Mouse (Mus musculus): ENCODE measurements around the gene Thap4. TPM values are rescaled to one million over a fixed set of nuclear protein-coding genes. Genes with fewer than 3 reads are reported as not detected.

Gene Thap4
- total RNA-seq, 2 experiments from 2014 or later, result 14.1 to 30.6 TPM

DNA sequence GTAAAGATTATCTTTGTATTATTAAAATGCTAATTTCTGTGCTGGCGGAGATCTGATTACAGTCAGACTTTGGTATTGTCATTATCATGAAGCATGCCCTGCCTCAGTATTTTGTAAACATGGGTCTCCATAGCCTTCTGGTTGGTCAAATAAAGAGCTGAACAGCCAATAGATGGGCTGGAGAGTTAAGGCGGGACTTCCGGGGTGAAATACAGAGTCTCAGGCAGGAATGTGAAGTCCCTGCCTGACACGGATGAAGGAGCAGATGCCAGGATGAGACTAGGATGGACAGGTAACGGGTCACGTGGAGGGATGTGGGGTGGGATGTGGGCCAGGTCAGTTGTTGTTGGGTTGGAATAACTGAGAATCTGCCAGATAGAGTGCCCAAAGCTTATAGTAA lies 3.4 kb downstream of the Thap4 start, which contains the start of gene Atg4b:
Gene Atg4b (plus strand): TSS at position 211 of the 400 bp plus-strand sequence.
- ATAC-seq (replicated peaks; ENCODE audit: low FRiP score, poor library complexity, severe bottlenecking), result no peak

DNA sequence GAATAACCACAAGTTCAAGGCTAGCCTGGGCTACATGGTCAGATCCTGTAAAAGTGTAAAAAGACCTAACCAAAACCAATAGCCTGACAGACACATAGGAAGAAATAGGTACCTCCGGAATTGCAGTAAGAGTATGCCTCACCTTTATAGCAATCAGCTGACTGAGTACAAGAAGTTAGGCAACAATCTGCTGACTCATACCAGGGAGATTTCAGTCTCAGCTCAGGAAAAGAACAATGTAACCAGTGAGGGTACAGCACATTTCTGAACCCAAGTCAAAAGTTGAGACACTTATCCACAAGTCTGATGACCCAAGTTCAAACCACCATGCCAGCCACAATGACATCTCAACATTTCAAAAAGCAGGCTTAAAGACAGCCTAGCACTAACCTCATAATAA lies 6.1 kb downstream of the Thap4 start:
- ATAC-seq (replicated peaks; ENCODE audit: low FRiP score, poor library complexity, severe bottlenecking), result no peak

DNA sequence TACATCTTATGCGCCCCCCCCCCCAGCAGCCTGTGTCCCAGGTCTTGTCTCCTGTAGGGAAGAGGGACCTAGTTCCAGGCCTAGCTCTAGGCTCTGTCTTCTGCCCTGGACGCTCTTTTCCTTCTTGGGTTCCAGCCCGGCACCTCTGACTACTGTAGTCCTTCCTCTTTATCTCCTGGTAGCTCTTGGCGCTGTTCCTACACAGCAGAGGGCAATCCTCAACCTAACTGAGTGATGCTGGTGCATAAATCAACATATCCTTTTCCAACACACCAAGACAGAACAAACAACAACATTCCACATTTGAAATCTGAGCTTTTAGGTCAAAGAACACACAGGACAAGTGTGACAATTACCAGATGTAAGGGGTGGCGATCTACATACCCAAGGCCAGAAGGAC lies 8.5 kb downstream of the Thap4 start:
- ATAC-seq (replicated peaks; ENCODE audit: low FRiP score, poor library complexity, severe bottlenecking), result no peak

DNA sequence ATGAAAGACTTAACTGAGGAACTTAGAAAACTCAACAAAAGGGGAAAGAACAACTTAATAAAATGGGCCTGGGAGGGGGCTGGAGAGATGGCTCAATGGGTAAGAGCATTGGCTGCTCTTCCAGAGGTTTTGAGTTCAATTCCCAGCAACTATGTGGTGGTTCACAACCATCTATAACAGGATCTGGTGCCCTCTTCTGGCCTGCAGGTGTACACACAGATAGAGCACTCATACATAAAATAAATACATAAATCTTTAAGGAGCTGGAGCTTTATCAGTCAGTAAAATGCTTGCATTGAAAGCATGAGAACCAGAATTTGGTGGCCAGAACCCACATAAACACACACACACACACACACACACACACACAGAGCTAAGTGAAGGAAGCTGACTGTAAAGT lies 11.8 kb downstream of the Thap4 start:
- ATAC-seq (replicated peaks; ENCODE audit: low FRiP score, poor library complexity, severe bottlenecking), result peak; percentile 55; the same call in 1 of the 2 replicates

- ATAC-seq (replicated peaks; ENCODE audit: low FRiP score, poor library complexity, severe bottlenecking), result no peak
Measured at GRCm38 (mm10) chr1:93741987-93742386, 12.7 kb downstream of the Thap4 start.

- no peak for ATAC-seq (replicated peaks; ENCODE audit: low FRiP score, poor library complexity, severe bottlenecking)
Measured at GRCm38 (mm10) chr1:93740671-93741070, 14.0 kb downstream of the Thap4 start.

GRCm38 (mm10) chr1:93737711-93738110 lies 17.0 kb downstream of the Thap4 start:
- ATAC-seq (replicated peaks; ENCODE audit: low FRiP score, poor library complexity, severe bottlenecking), result no peak

DNA sequence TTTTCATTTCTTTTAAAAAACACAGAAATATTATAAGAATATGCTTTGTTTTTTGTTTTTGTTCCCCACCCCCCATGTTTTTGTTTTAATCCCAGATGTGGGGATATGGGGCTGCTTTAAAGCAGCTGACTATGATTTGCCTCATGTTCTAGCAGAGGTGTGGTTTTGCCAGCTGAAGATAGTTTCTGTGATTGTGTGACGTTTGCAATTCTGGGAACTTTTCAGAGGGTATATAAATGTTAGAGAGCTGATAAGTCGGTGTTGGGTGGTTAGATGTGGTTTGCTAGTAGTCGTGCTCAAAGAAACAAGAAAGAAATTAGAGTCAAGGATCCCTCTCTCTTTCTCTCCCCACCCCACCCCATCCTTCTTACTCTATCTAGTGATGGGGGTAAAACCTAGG lies 18.8 kb downstream of the Thap4 start:
- ATAC-seq (replicated peaks; ENCODE audit: low FRiP score, poor library complexity, severe bottlenecking), result no peak

DNA sequence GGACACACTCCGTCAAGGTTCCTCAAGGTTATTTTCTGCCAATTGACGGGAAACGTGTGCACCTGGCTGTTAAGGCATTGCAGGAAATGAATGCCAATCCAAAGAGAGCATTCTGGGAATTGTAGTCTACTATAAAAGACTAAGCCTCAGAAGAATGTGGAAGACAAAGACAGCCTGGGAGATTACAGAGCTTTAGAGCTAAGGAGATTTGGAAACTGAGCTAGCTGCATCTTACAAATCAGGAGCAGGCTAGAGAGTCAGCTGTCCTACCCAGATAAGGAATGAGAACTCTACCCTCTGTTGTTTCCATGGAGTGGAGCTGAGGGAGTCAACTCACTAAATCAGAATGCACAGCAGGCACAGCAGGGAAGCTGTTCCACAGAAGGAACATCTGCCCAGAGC lies 22.8 kb downstream of the Thap4 start:
- no peak for ATAC-seq (replicated peaks; ENCODE audit: low FRiP score, poor library complexity, severe bottlenecking)

GRCm38 (mm10) chr1:93731103-93731502 lies 23.6 kb downstream of the Thap4 start:
- no peak for ATAC-seq (replicated peaks; ENCODE audit: low FRiP score, poor library complexity, severe bottlenecking)

DNA sequence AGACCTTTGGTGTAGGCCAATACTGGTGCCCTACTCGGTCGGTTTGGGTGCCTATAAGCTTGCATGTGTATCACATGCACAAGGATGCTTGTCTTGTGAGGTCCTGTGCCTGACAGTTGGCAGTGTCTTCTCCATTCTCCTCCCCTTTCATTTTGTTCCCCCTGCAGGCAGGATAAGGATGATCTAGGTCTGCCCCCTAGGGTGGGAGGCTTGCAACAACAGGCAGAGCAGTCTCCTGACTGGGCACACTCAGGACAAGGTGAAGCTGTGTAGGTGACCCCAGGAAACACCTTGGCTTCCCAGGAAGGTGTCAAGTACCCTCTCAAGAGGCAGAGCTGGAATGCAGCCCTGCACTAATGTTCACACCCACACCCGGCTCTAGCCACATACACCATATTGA lies 27.7 kb downstream of the Thap4 start:
- ATAC-seq (replicated peaks; ENCODE audit: low FRiP score, poor library complexity, severe bottlenecking), result peak; percentile 70

- no peak for ATAC-seq (replicated peaks; ENCODE audit: low FRiP score, poor library complexity, severe bottlenecking)
Measured at GRCm38 (mm10) chr1:93726116-93726515, 28.5 kb downstream of the Thap4 start.

- ATAC-seq (replicated peaks; ENCODE audit: low FRiP score, poor library complexity, severe bottlenecking), result no peak
Measured at GRCm38 (mm10) chr1:93725665-93726064, 29.0 kb downstream of the Thap4 start.

- ATAC-seq (replicated peaks; ENCODE audit: low FRiP score, poor library complexity, severe bottlenecking), result no peak
Measured at GRCm38 (mm10) chr1:93724623-93725022, 30.0 kb downstream of the Thap4 start.

DNA sequence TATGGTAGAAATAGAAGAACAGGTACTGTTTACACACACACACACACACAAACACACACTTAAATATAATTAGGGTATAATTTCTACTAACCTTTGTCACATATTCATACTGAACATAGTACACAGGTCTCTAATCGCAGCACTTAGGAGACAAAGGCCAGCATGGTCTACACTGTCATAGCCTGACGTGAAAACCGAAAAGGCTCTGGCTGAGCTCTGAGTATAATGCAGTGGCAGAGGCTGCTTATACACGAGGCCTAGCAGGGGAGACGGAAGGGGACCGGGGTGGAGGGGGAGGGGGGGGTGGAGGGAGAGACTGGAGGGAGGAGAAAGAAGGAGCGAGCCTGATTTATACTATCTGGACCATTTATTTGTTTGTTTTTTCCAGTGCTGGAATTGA lies 33.1 kb downstream of the Thap4 start:
- ATAC-seq (replicated peaks; ENCODE audit: low FRiP score, poor library complexity, severe bottlenecking), result no peak

GRCm38 (mm10) chr1:93716166-93716565 lies 38.5 kb downstream of the Thap4 start:
- no peak for ATAC-seq (replicated peaks; ENCODE audit: low FRiP score, poor library complexity, severe bottlenecking)

- ATAC-seq (replicated peaks; ENCODE audit: low FRiP score, poor library complexity, severe bottlenecking), result no peak
Measured at GRCm38 (mm10) chr1:93705389-93705788, 49.3 kb downstream of the Thap4 start.

GRCm38 (mm10) chr1:93704341-93704740 lies 50.3 kb downstream of the Thap4 start:
- ATAC-seq (replicated peaks; ENCODE audit: low FRiP score, poor library complexity, severe bottlenecking), result no peak

DNA sequence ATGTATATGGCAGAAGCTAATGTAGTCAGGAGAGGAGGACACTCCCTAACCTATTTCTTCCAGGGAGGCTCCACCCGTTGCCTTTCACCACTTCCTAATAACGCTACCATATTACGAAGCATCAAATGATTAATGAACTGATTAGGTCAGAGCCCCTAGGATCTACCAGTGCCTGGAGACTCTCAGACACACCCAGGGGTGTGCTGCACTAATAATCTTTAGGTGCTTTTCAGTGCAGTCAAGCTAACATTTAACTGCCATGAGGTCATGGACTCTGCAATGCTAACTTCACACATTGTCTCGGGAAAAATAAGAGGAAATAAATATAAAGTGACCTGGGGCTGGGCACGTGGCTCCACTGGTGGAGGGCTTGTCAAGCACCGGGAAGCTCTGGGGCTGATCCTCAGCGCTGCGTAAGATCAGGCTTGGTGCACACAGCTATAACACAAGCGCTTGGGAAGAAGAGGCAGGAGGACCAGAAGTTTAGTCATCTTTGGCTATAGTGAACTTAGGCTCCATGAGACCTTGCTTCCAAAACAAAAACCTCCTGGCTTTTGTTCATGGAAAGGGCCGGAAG lies 51.1 kb downstream of the Thap4 start:
- ATAC-seq (replicated peaks; ENCODE audit: low FRiP score, poor library complexity, severe bottlenecking), result no peak

GRCm38 (mm10) chr1:93702106-93702505 lies 52.6 kb downstream of the Thap4 start:
- no peak for ATAC-seq (replicated peaks; ENCODE audit: low FRiP score, poor library complexity, severe bottlenecking)

DNA sequence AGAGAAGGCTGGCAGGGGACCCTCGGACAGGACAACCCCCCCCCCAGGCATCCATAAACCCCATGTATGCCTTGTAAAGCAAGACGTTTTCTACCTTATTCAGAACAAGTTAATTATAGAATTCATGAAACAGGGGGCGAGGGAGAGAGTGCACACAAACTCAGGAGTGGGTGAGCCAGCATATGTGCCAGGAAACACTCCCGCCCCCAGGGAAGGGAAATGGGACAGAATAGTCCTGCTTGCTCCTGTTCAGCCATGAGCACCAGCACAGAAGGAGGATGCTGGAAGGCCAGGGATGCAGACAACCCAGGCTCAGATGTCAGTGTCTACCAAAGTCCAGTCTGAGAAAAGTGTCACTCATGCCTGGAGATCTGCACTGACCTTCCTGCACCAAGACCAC lies 55.5 kb downstream of the Thap4 start:
- ATAC-seq (replicated peaks; ENCODE audit: low FRiP score, poor library complexity, severe bottlenecking), result no peak

DNA sequence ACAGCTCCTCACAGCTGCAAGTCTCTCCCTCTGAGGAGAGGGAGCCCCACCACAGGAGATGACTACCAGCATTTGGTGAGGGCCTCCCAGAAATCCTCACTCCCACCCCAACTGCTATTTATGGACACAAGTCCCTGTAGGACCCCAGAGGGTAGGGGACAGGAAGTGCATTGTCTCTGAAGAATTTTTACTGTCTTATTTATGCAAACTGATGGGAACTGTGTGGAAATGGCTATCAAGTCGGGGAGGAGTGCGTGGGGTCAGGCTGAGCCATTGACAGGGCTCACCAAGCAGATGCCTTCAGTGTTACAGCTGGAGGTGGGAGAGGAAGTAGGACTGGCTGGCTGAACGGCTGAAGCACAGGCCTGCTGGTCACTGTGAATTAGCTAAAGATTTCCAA lies 57.3 kb downstream of the Thap4 start:
- no peak for ATAC-seq (replicated peaks; ENCODE audit: low FRiP score, poor library complexity, severe bottlenecking)
